Mouse (Mus musculus): Measurements from ENCODE around the gene Haspin. TPM values are rescaled to one million over a fixed set of nuclear protein-coding genes. Genes with fewer than 3 reads are reported as not detected.

Haspin gene
- polyA plus RNA-seq, 1 experiment from 2014 or later = 2.7 TPM

DNA sequence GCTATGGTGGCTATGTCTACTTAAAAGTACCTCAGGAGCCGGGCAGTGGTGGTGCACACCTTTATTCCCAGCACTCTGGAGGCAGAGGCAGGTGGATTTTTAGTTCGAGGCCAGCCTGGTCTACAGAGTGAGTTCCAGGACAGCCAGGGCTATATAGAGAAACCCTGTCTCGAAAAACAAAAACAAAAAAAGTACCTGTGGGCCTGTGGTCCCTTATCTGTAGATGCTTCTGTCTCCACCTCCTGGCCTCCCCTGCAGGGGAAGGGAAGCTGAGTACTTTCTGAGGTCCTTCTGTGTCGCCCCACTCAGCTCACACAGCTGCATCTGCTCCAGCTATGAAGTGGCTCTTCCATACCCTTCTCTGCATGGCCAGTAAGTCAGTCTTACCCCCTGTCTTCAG is 47.8 kb downstream of the Haspin start, which contains the start of gene Itgae:
TSS of gene Itgae (plus strand) at position 301 of the 400 bp plus-strand sequence.
- H3K9me3 ChIP-seq (ENCODE audit: control insufficient read depth, low read length) = no peaks in the 10 kb centered on the region
- no peak within 1 kb of the TSS for H3K9ac ChIP-seq (replicated peaks; ENCODE audit: low read length)
- H3K4me1 ChIP-seq (ENCODE audit: control insufficient read depth, insufficient read depth, low read length) = 0 out of 2 replicates have a peak, but pooled peaks cover 3% of the 10 kb centered on the region
- H3K4me2 ChIP-seq (ENCODE audit: low read length) = no peak within 1 kb of the TSS
- no peak within 1 kb of the TSS for H3K27ac ChIP-seq (replicated peaks; ENCODE audit: low read depth, low read length)
- ATAC-seq (ENCODE audit: low FRiP score, low TSS enrichment) (no peak), DNase-seq (no peak)
- H3K27me3 ChIP-seq (ENCODE audit: control insufficient read depth, insufficient read depth, low read length) = no peaks in the 10 kb centered on the region
- no peak within 1 kb of the TSS for H3K4me3 ChIP-seq (replicated peaks; ENCODE audit: low read depth, low read length)
- 0 out of 2 replicates have a peak, but pooled peaks cover 7% of the 10 kb centered on the region for H3K36me3 ChIP-seq (ENCODE audit: control insufficient read depth, insufficient read depth, low read length)
- WGBS = 82% methylated on average over 4 of the region's 4 CpGs

- Histone ChIP-seq H3K27me3 (ENCODE audit: control insufficient read depth, insufficient read depth, low read length) (no peaks in the 10 kb centered on the region), H3K27ac (replicated peaks; ENCODE audit: low read depth, low read length) (no peak overlapping the region), H3K4me1 (ENCODE audit: control insufficient read depth, insufficient read depth, low read length) (0 out of 2 replicates have a peak, but pooled peaks cover 3% of the 10 kb centered on the region), H3K4me2 (ENCODE audit: low read length) (no peak overlapping the region), H3K9me3 (ENCODE audit: control insufficient read depth, low read length) (no peaks in the 10 kb centered on the region), H3K4me3 (replicated peaks; ENCODE audit: low read depth, low read length) (no peak overlapping the region), H3K9ac (replicated peaks; ENCODE audit: low read length) (no peak overlapping the region), H3K36me3 (ENCODE audit: control insufficient read depth, insufficient read depth, low read length) (peaks cover 17% of the 10 kb centered on the region; the same call in 1 of the 2 replicates)
- WGBS = 70% methylated on average over 6 of the region's 6 CpGs
- DNase-seq = no peak
- no peak for ATAC-seq (ENCODE audit: low FRiP score, low TSS enrichment)
Measured at GRCm38 (mm10) chr11:73087700-73088480, 50.2 kb downstream of the Haspin start.

Other genes with a start within 250 kb of the Haspin start
- 0.55 and 0.91 TPM in 2 replicates for gene Atp2a3, start 177.1 kb downstream of the Haspin start, polyA plus RNA-seq (2014; fragmentation: Nextera tagmentation; extraction: Ambion mirVana)
- gene P2rx1, start 139.2 kb downstream of the Haspin start, polyA plus RNA-seq (2014; fragmentation: Nextera tagmentation; extraction: Ambion mirVana) = 0.36 and 0.41 TPM in 2 replicates
- 11.0 and 16.6 TPM in 2 replicates for gene Camkk1, start 119.3 kb downstream of the Haspin start, polyA plus RNA-seq (2014; fragmentation: Nextera tagmentation; extraction: Ambion mirVana)
- 8.3 and 10.2 TPM in 2 replicates for gene Ncbp3, start 90.5 kb downstream of the Haspin start, polyA plus RNA-seq (2014; fragmentation: Nextera tagmentation; extraction: Ambion mirVana)
- 0.23 and 0.24 TPM in 2 replicates for gene Itgae, start 47.7 kb downstream of the Haspin start, polyA plus RNA-seq (2014; fragmentation: Nextera tagmentation; extraction: Ambion mirVana)
- 0.12 TPM in 1 of 2 replicates, not detected in the other for gene P2rx5, start 22.1 kb upstream of the Haspin start, polyA plus RNA-seq (2014; fragmentation: Nextera tagmentation; extraction: Ambion mirVana)
- gene Emc6, start 38.7 kb upstream of the Haspin start, polyA plus RNA-seq (2014; fragmentation: Nextera tagmentation; extraction: Ambion mirVana) = 144 and 151 TPM in 2 replicates
- gene Tax1bp3, start 38.8 kb upstream of the Haspin start, polyA plus RNA-seq (2014; fragmentation: Nextera tagmentation; extraction: Ambion mirVana) = 149 and 165 TPM in 2 replicates
- 18.1 and 23.0 TPM in 2 replicates for gene Ctns, start 60.7 kb upstream of the Haspin start, polyA plus RNA-seq (2014; fragmentation: Nextera tagmentation; extraction: Ambion mirVana)
- 1.1 and 1.6 TPM in 2 replicates for gene Shpk, start 61.2 kb upstream of the Haspin start, polyA plus RNA-seq (2014; fragmentation: Nextera tagmentation; extraction: Ambion mirVana)
- gene Trpv1, start 96.0 kb upstream of the Haspin start, polyA plus RNA-seq (2014; fragmentation: Nextera tagmentation; extraction: Ambion mirVana) = 0.50 TPM in 1 of 2 replicates, not detected in the other
- gene Trpv3, start 129.1 kb upstream of the Haspin start, polyA plus RNA-seq (2014; fragmentation: Nextera tagmentation; extraction: Ambion mirVana) = 0.12 and 0.19 TPM in 2 replicates
- 0.55 and 0.84 TPM in 2 replicates for gene Aspa, start 191.3 kb upstream of the Haspin start, polyA plus RNA-seq (2014; fragmentation: Nextera tagmentation; extraction: Ambion mirVana)
- gene Gm49340, start 191.4 kb upstream of the Haspin start, polyA plus RNA-seq (2014; fragmentation: Nextera tagmentation; extraction: Ambion mirVana) = not detected in 2 replicates
- not detected in 2 replicates for gene Spata22, start 191.4 kb upstream of the Haspin start, polyA plus RNA-seq (2014; fragmentation: Nextera tagmentation; extraction: Ambion mirVana)
- gene Olfr20, start 212.5 kb upstream of the Haspin start, polyA plus RNA-seq (2014; fragmentation: Nextera tagmentation; extraction: Ambion mirVana) = not detected in 2 replicates
- gene Olfr376, start 233.0 kb upstream of the Haspin start, polyA plus RNA-seq (2014; fragmentation: Nextera tagmentation; extraction: Ambion mirVana) = not detected in 2 replicates

All from midbrain, embryonic 14.5 days (tissue).